ENCODE assay signal across 31 mouse cellular contexts in the genomic region with DNA sequence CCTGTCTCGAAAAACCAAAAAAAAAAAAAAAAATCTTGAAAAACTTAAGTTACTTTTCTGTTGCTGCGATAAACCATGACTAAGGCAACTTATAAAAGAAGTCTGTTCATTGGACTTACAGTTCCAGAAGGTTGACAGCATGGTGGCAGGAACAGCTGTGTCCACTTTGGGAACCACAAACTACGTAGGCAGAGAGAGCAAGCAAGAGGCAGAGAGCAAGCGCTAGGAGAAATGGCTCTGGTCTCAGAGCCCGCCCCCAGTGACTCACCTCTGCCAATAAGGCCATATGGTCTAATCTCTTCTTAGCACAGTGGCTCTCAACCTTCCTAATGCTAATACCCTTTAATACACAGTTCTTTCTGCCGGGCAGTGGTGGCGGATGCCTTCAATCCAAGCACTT. TPM values are rescaled to one million over a fixed set of nuclear protein-coding genes. Genes with fewer than 3 reads are reported as not detected.
DNase-seq lines count a peak whose midpoint lies in the region; ATAC-seq and TF ChIP-seq lines count a peak whose summit lies in the region.
"Had no signal": no experiment of that assay in that cellular context is flagged by ENCODE, and none has a peak within 500 bp of the region (broad histone marks: within the 10 kb centered on the region; RNA-seq: fewer than 3 reads in every experiment).

No protein-coding gene starts in this region.

- H3K36me3 ChIP-seq in liver, embryonic 12.5 days = no peaks in the 10 kb centered on the region
- H3K36me3 ChIP-seq in E14TG2a.4 (ENCODE audit: insufficient read depth, low read length) = peaks cover 31% of the 10 kb centered on the region
- peaks cover 0 to 24% of the 10 kb centered on the region in 2 experiments; a peak in 2 of 4 replicates for H3K36me3 ChIP-seq in MEL (ENCODE audit: control insufficient read depth in 1 of 2, insufficient read depth in 2 of 2, low read length in 2 of 2)
- H3K36me3 ChIP-seq in myocyte (ENCODE audit: control insufficient read depth, insufficient read depth) = no peaks in the 10 kb centered on the region
- H3K36me3 ChIP-seq in hindbrain, embryonic 13.5 days = peaks cover 6% of the 10 kb centered on the region; the same call in 1 of the 2 replicates
- H3K36me3 ChIP-seq: hindbrain, embryonic 15.5 days; liver, embryonic 13.5 days had no signal

- no peak overlapping the region for H3ac ChIP-seq in myocyte (ENCODE audit: control insufficient read depth, insufficient read length)

- no peaks in the 10 kb centered on the region for H3K27me3 ChIP-seq in liver, embryonic 12.5 days (replicated peaks)
- H3K27me3 ChIP-seq in E14TG2a.4 (ENCODE audit: insufficient read depth, low read length) (no peaks in the 10 kb centered on the region), MEL (ENCODE audit: control insufficient read depth in 1 of 2, insufficient read depth in 2 of 2, low read length in 2 of 2) (no peaks in the 10 kb centered on the region), myocyte (ENCODE audit: control insufficient read depth, insufficient read depth, insufficient read length) (no peaks in the 10 kb centered on the region)
- no peaks in the 10 kb centered on the region for H3K27me3 ChIP-seq in hindbrain, embryonic 13.5 days
- H3K27me3 ChIP-seq: CH12.LX; forebrain, embryonic 12.5 days; heart, embryonic 12.5 days; hindbrain, embryonic 15.5 days; limb, embryonic 13.5 days; liver, embryonic 13.5 days; neural tube, embryonic 12.5 days; Patski had no signal

- no peak for ATAC-seq in liver, embryonic 12.5 days
- no peak for ATAC-seq in hindbrain, embryonic 13.5 days (ENCODE audit: low FRiP score)
- ATAC-seq: forebrain, postnatal 0 days; inflammation-experienced regulatory T-cells, adult 6 months; lung, postnatal 0 days; midbrain, embryonic 16.5 days; Patski had no signal

- H3K9me3 ChIP-seq in liver, embryonic 12.5 days (replicated peaks) = no peaks in the 10 kb centered on the region
- H3K9me3 ChIP-seq in E14TG2a.4 (ENCODE audit: low read length) (no peaks in the 10 kb centered on the region), MEL (replicated peaks; ENCODE audit: insufficient read depth, low read length) (no peaks in the 10 kb centered on the region)
- no peaks in the 10 kb centered on the region for H3K9me3 ChIP-seq in hindbrain, embryonic 13.5 days
- H3K9me3 ChIP-seq: forebrain, embryonic 12.5 days; heart, embryonic 12.5 days; hindbrain, embryonic 15.5 days; limb, embryonic 13.5 days; liver, embryonic 13.5 days; neural tube, embryonic 12.5 days had no signal

- no peak overlapping the region for H3K4me3 ChIP-seq in liver, embryonic 12.5 days
- H3K4me3 ChIP-seq in E14TG2a.4 (replicated peaks; ENCODE audit: low read length) (peak overlapping the region; percentile 79), MEL (ENCODE audit: control insufficient read depth in 1 of 2, insufficient read depth in 1 of 2, low read depth in 2 of 2, low read length in 2 of 2) (no peak overlapping the region), myocyte (no peak overlapping the region)
- H3K4me3 ChIP-seq in hindbrain, embryonic 13.5 days = no peak overlapping the region
- H3K4me3 ChIP-seq: erythroblast, embryonic 14.5 days; forebrain, embryonic 12.5 days; heart, embryonic 12.5 days; hindbrain, embryonic 15.5 days; limb, embryonic 13.5 days; liver, embryonic 13.5 days; neural tube, embryonic 12.5 days had no signal

- TF ChIP-seq CTCF in E14TG2a.4 (conservative IDR thresholded peaks at IDR 0.05; ENCODE audit: low read length) (no peak), MEL (IDR thresholded peaks at IDR 0.05 in 2 of 3, conservative IDR thresholded peaks at IDR 0.05 in 1 of 3; ENCODE audit: control insufficient read depth in 1 of 3, insufficient read depth in 1 of 3, low read depth in 2 of 3, low read length in 3 of 3, poor library complexity in 1 of 3, severe bottlenecking in 1 of 3) (no peak)

- no peak for TF ChIP-seq RAD21 in MEL (IDR thresholded peaks at IDR 0.05; ENCODE audit: low read depth, low read length)

- no peak overlapping the region for H3K4me2 ChIP-seq in liver, embryonic 12.5 days
- H3K4me2 ChIP-seq in myocyte (ENCODE audit: low read depth) = no peak overlapping the region
- H3K4me2 ChIP-seq in hindbrain, embryonic 13.5 days = no peak overlapping the region
- H3K4me2 ChIP-seq: forebrain, embryonic 12.5 days; heart, embryonic 12.5 days; hindbrain, embryonic 15.5 days; limb, embryonic 13.5 days; liver, embryonic 13.5 days; neural tube, embryonic 12.5 days had no signal

- TF ChIP-seq POLR2A in MEL (IDR thresholded peaks at IDR 0.05; ENCODE audit: control insufficient read depth in 1 of 2, insufficient read depth in 1 of 2, low read depth in 1 of 2, low read length in 2 of 2, poor library complexity in 1 of 2) = no peak
- no peak for TF ChIP-seq POLR2A in myocyte (IDR thresholded peaks at IDR 0.05; ENCODE audit: insufficient read length, low read depth)

- H3K9ac ChIP-seq in liver, embryonic 12.5 days = no peak overlapping the region
- H3K9ac ChIP-seq in MEL (ENCODE audit: control insufficient read depth, low read depth, low read length, poor library complexity, severe bottlenecking) = no peak overlapping the region
- H3K9ac ChIP-seq in hindbrain, embryonic 13.5 days = no peak overlapping the region
- H3K9ac ChIP-seq: forebrain, embryonic 12.5 days; forebrain, postnatal 0 days; heart, embryonic 12.5 days; hindbrain, embryonic 15.5 days; limb, embryonic 13.5 days; liver, embryonic 13.5 days; neural tube, embryonic 12.5 days had no signal

- no peaks in the 10 kb centered on the region for H3K79me2 ChIP-seq in MEL (ENCODE audit: control insufficient read depth, insufficient read depth, low read length, poor library complexity)
- no peaks in the 10 kb centered on the region for H3K79me2 ChIP-seq in myocyte (ENCODE audit: control insufficient read depth, insufficient read depth)

- no peak for TF ChIP-seq EP300 in MEL (IDR thresholded peaks at IDR 0.05; ENCODE audit: low read depth in 1 of 2, low read length in 2 of 2)

- peaks cover 55% of the 10 kb centered on the region for H3K4me1 ChIP-seq in liver, embryonic 12.5 days
- H3K4me1 ChIP-seq in E14TG2a.4 (replicated peaks; ENCODE audit: low read depth, low read length) (peaks cover 89% of the 10 kb centered on the region), MEL (ENCODE audit: control insufficient read depth in 1 of 2, insufficient read depth in 2 of 2, low read length in 2 of 2) (peaks cover 2 to 13% of the 10 kb centered on the region in 2 experiments)
- H3K4me1 ChIP-seq in hindbrain, embryonic 13.5 days (replicated peaks) = no peaks in the 10 kb centered on the region
- H3K4me1 ChIP-seq: hindbrain, embryonic 15.5 days; limb, embryonic 13.5 days; neural tube, embryonic 12.5 days had no signal

- DNase-seq in liver (peak; percentile 17), MEL (ENCODE audit: low read depth, low spot score) (peak; percentile 37)
- DNase-seq in thymus, postnatal 10 days (ENCODE audit: low spot score in 2 of 2) = no peak
- DNase-seq in adrenal gland, adult 18-20 months (ENCODE audit: low spot score in 2 of 2) = no peak
- DNase-seq: adrenal gland, adult 2 months; adrenal gland, postnatal 36 days; cerebellum, postnatal 14 days; forebrain, postnatal 0 days; gastrocnemius, postnatal 25 days; heart, adult 18-20 months; heart, postnatal 4 days; kidney, adult 11 months; kidney, postnatal 14 days; liver, embryonic 13.5 days; lung, adult 18-20 months; lung, postnatal 4 days had no signal

- H3K27ac ChIP-seq in liver, embryonic 12.5 days = no peak overlapping the region
- no peak overlapping the region for H3K27ac ChIP-seq in MEL (ENCODE audit: control insufficient read depth, low read depth, low read length)
- H3K27ac ChIP-seq in hindbrain, embryonic 13.5 days = no peak overlapping the region
- H3K27ac ChIP-seq: forebrain, embryonic 12.5 days; hindbrain, embryonic 15.5 days; limb, embryonic 13.5 days; liver, embryonic 13.5 days; neural tube, embryonic 12.5 days had no signal

- 78% methylated on average over 7 of the region's 7 CpGs for WGBS in liver, embryonic 12.5 days (ENCODE audit: insufficient replicate concordance)
- WGBS in hindbrain, embryonic 13.5 days = 90% methylated on average over 7 of the region's 7 CpGs

TF ChIP-seq in MEL, 35 proteins besides CTCF, POLR2A, EP300 and RAD21 (continues in another document):
- TF ChIP-seq TBP (IDR thresholded peaks at IDR 0.05; ENCODE audit: low read depth, low read length) (no peak), ZC3H11A (IDR thresholded peaks at IDR 0.05; ENCODE audit: low read depth, low read length) (no peak), TAL1 (IDR thresholded peaks at IDR 0.05; ENCODE audit: low read length) (no peak), MAZ (IDR thresholded peaks at IDR 0.05; ENCODE audit: low read depth, low read length) (no peak), ZMIZ1 (IDR thresholded peaks at IDR 0.05; ENCODE audit: low read depth, low read length) (no peak), JUND (IDR thresholded peaks at IDR 0.05; ENCODE audit: low read depth, low read length) (no peak), CHD1 (IDR thresholded peaks at IDR 0.05; ENCODE audit: low read depth, low read length) (no peak)

TF ChIP-seq in myocyte, 11 proteins besides CTCF, POLR2A, EP300 and RAD21:
- TF ChIP-seq MYOD1 (IDR thresholded peaks at IDR 0.05; ENCODE audit: control insufficient read depth in 1 of 3, insufficient read length in 2 of 3, low read depth in 2 of 3) (peak in 2 of 3 experiments; percentile 8 to 49), POLR2AphosphoS2 (IDR thresholded peaks at IDR 0.05; ENCODE audit: insufficient read length, low read depth) (no peak)

RNA-seq across cellular contexts. Expression of gene Trip12, which starts 9.5 kb away (rescaled TPM):
- 53.6 and 57.9 TPM in 2 replicates for polyA plus RNA-seq in liver, embryonic 12.5 days (2016; fragmentation: Nextera tagmentation; extraction: Ambion mirVana)
- total RNA-seq in MEL (2012; rRNA removed) = 94.3 and 116 TPM in 2 replicates
- polyA plus RNA-seq in MEL (2012; ENCODE audit: insufficient read depth in 1 of 2, insufficient read length in 2 of 2, low read depth in 1 of 2, low replicate concordance in 2 of 2, missing spikeins in 1 of 2) (100 to 1,000 TPM; 133 to 134 TPM), myocyte (2012; fragmentation: generic; extraction: Trizol) (52.6 TPM)
- polyA plus RNA-seq in hindbrain, embryonic 13.5 days (2015; fragmentation: Nextera tagmentation; extraction: Ambion mirVana) = 59.9 and 66.5 TPM in 2 replicates
- 100 to 1,000 TPM; 197 to 229 TPM for total RNA-seq in adrenal gland, adult 18-20 months (2021)

RNA-seq across cellular contexts. Expression of gene Fbxo36, which starts 10.2 kb away (rescaled TPM):
- 8.5 and 9.8 TPM in 2 replicates for polyA plus RNA-seq in liver, embryonic 12.5 days (2016; fragmentation: Nextera tagmentation; extraction: Ambion mirVana)
- total RNA-seq in MEL (2012; rRNA removed) = 1.4 and 2.5 TPM in 2 replicates
- polyA plus RNA-seq in MEL (2012; ENCODE audit: insufficient read depth in 1 of 2, insufficient read length in 2 of 2, low read depth in 1 of 2, low replicate concordance in 2 of 2, missing spikeins in 1 of 2) (1 to 10 TPM in 1 of 2 experiments, not detected in 1; 2.9 TPM), myocyte (2012; fragmentation: generic; extraction: Trizol) (10.7 TPM)
- polyA plus RNA-seq in hindbrain, embryonic 13.5 days (2015; fragmentation: Nextera tagmentation; extraction: Ambion mirVana) = 8.6 and 11.3 TPM in 2 replicates
- total RNA-seq in adrenal gland, adult 18-20 months (2021) = 10 to 100 TPM; 11.2 to 19.9 TPM

Comparison
In these comparisons a context has a peak if more than half of its experiments do, and no peak if none do; other contexts are left out.
1. DNase-seq: peak in liver (single experiment) and MEL (single experiment); none in thymus, postnatal 10 days (0 of 2) and adrenal gland, adult 18-20 months (0 of 2).